Mouse (Mus musculus) heart, adult 8-10 months (tissue): ENCODE measurements at regions not wholly inside any gene's neighbourhood (a gene's known extent, or its start where the extent isn't known, plus 50 kb on each side); places are given as distances from the start of the nearest gene placed in this dataset.

Experiments used
- DNase-seq: peaks from one replicate; pipeline ENCODE4 v3.0.0; 2022; ENCODE audit warnings: low spot score

DNA sequence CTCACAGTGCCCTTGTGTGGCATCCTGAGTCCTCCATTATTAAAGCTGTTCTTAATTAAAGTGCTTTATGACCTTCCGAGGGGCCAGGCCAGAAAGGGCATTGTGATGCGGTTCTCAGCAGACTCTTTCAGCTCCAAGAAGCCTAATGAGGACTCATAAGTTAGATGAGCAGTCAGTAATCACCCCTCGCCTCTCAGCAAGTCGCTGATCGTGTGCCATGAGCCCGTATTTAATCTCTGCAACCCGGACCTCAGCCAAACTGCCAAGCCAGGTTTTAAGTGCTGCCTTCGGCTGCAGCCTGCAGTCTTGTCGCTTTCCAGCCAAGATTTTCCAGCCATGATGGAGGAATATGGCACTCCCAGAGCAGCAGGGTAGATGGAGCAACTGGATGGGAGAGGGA, 56.1 kb upstream of the Rbfox1 start:
- no peak for DNase-seq

DNA sequence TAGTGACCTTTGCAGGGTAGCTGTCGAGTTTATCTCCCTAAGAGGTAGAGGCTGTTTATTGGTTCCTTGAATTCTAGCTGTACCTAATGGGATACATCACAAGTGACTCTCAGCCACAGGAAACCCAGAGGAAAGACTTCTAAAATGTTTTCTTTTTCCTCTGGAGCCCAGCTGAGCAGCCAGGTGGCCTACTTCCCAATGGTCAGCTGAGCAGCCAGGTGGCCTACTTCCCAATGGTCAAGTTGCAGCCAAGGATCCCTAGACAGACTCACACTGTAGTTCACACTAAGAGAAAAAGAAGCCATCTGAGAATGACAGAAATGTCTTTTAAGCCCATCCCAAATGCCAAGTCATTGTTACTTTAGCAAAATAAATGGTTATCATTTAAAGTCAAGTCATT, 61.8 kb upstream of the Rbfox1 start:
- DNase-seq = no peak

DNA sequence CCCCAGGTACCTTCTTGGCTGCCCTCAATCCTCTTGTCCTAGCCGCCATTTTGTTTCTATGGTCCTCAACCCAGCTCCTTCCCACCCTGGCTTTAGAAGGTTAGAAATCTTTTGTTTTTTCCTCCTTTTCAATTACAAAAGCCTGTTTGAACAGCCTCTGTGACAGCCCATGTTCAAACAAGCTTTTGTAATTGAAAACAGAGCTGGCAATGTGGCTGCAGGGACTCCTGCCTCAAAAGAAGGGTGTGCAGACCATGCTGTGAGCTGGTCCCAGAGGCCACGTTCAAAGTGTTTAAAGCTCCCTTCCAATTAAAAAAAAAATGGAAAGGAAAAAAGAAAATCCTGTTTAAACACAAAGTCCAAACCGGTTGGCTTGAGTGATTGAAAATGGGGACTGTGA, 68.0 kb upstream of the Rbfox1 start:
- DNase-seq = no peak

DNA sequence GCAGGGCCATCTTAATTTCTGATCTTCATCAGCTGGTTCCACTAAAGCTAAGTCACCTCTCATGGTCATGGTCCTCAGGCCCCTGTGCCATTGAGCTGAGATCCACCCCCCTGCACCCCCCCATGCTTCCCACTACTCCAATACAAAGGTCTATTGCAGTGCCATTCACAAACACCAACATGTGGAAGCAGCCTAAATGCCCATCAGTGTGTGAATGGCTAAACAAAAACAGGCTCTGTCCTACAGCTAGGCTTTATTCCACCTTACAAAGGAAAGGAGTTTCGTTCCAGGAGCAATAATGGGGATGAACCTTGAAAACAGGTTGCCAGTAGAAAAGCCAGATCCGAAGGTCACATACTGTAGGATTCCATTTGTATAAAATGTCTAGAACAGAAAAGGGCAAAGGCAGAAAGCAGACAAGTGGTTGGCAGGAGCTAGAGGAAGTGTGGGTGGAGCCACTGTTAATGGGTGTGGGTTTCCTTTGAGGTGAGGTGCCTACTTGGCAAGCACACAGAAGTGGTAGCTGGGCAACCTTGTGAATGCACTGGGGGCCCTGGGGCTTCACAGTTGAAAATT, 72.8 kb upstream of the Rbfox1 start:
- no peak for DNase-seq

DNA sequence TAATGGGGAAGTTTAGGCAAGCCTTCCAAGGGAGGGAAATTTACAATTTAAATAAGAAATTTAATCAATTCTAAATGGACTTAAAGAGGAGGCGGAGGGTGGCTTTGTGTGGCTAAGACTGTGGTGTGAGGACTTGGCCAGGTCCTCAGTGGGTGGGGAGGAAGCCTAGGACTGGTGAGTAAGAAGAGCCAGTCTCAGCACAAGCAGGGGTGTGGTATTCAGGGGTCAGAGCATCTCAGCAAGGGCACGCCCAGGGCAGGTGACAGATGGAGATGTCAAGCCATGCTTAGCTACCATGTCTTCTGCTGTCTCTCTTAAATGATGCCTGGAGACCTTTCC, 73.5 kb upstream of the Rbfox1 start:
- DNase-seq = no peak

DNA sequence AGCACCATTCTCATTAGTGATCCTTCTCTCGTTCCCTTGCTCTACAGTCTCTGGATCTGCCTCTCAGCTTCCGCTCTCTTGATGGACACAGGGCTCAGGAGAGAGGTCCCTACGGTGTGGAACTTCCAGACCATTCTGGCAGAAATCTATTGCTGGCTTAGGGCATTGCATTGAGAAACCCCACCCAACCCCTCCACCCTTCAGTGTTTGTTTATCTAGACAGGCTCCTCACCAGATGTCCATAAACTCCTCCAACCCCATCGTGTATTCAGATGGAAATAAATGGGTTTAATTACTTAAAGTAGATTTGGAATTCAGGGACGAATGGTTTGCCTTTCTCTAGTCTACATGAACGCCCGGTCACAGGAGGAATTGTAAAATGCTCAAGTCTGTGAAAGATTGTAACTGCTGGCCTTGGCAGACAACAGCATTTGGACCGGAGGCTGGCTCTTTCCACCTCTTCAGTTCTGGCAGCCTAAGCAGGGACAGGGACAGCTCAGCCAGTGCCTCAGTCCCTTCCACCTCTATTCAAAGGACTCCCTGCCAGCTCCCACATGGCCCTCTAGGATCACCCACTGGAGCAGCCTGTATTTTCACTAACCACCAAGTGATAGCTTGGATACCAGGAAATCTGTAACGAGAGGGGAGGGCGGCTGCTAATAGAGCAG, 74.0 kb upstream of the Rbfox1 start:
- peak; percentile 14 for DNase-seq

DNA sequence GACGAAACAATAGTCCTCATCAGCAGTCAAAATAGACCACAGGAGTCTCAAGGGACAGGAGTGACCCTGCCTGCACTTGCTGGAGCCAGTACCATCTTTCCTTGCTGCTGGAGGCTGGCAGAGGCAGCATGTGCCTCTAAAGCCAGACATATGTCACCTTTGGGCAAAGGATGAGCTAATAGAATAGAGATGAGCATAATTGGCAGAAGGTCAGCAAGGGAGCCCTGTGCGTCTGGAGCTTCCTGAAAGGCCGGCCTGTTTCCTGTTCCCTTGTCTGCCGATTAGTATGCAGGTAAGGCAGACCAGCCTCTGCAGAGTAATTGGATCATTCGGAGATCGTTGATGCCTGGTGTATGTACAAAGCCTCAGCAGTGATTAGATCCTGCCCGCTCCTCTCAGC, 87.0 kb upstream of the Rbfox1 start:
- no peak for DNase-seq

DNA sequence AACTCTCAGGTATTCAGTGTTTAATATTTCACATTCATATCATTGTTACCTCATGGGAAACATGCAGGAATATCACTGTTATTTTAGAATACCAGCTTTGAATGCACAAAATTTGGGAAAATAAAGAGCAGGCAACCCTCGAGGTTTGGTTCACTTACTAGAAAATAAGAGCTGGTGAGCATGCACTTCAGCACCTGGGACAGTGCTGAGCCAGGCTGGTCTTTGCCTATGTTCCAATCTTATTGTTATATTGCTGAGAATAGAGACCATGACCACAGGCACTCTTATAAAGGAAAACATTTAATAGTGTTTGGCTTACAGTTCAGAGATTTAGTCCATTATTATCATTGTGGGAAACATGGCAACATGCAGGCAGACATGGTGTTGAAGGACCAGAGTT, 92.9 kb upstream of the Rbfox1 start:
- no peak for DNase-seq

DNA sequence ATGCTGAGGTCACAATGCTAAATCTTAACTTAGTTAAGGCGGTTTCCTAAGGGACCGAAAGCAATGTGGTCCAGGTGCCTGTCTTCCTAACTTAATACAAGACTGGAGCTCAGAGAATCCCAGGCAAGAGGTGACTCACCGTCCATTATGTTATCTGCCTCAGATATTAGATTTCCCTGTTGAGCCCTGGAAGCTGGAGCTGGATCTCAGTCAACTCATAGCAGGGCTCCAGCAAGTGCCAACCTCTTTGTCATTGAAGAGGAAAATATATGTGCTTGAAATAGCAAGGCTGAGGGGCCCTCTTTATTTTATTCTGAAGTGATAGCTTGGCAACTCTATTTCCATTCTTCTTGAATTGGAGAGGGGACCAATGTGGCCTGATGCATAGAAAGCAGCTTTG, 95.0 kb upstream of the Rbfox1 start:
- DNase-seq = no peak

DNA sequence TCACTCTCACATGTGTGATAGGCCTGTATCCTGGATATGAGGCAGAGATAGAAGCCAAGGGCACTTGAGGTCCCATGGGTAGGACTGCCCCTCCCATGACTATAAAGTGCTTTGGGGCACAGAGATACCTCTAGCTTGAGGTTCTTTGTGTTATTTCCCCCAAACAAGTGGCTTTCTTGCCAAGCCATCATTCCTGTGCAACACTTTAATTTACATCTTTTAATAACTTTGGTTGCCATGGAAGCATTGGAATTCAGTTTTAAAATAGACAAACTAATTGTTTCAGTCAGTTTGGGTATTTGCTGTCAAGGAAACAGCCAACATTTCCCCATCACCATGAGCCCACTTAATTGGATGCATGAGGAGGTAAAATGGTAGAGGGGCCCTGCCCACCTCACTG, 97.9 kb upstream of the Rbfox1 start:
- DNase-seq = no peak

DNA sequence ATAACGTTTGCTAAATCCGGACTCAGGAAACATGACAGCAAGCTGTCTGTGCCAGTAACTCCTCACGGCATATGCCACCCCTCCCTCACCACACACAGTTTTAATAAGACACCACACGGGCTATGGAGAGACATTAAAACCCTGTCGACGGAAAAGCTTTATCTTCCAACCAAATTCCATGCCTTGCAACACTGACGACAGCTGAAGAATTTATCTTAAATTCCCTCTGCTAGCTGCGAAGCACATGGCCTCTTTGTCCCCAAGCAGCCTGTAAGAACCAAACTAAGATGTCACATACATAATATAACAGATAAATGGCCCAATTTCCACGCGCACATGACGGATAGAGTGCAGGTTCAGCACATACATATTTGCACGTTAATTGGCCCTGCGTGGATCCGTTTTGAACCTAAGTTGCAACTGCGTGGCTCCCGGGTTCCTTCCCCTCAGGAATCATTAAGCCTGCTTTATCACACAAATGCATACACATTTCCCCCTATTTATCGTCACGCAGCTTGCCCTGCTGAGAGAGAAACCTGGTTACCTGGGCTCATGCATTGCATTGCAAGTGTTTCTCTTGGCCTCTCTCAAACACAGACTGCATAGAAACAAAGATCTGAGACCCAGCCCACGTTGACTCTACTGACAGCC, 118.3 kb upstream of the Rbfox1 start:
- DNase-seq = no peak

DNA sequence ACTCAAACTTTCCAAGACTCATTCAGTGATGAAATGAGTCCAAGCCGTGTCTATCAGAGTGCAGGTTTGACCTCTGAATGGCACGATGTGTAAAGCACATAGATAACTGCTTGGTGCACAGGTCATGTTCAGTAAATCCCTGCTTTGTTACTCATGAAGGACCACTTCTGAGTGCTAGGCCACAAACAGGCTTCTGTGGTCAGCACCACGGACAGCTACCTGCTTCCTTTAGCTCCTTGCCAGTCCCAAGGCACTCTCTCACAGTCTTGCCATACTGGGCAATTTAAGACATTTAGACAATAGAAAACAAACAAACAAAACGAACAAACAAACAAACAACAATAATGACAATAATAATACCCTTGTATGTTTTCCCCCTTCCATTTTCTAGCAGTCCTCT, 120.0 kb upstream of the Rbfox1 start:
- no peak for DNase-seq

DNA sequence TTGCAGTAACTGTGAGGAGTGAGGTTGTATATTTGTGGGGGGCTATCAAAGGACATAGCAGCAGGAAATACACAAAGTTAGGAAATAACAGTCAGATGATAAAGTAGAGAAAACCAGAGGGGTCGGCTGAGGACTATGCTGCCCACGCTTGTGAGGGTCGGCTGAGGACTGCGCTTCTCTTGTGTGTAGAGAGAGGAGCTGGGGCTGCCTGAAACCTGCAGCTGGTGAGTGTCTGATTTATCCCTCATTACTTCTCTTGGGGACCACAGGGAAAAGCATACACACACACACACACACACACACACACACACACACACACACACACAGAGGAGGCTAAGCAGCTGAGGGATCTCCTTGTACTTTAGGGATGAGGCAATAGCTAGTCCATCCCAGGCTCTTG, 124.3 kb upstream of the Rbfox1 start:
- DNase-seq = no peak

DNA sequence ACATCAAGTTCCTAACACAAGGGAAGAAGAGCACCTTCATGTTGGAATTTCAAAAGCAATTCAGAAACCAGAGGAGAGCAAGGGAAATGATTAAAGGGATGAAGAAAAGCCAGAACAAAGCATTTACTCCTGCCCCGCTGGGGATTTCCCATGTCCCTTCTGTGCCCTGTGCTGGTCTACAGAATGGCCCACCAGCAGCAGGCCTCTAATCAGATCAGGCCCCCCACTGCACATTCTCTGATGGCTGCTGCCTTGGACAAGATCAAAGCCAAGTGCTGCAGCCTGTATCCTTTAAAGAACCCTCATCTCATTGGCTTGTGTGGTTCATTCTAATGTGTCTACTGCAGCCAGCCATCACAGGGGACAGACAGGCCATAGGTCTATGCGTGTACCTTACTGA, 126.1 kb upstream of the Rbfox1 start:
- DNase-seq = no peak

DNA sequence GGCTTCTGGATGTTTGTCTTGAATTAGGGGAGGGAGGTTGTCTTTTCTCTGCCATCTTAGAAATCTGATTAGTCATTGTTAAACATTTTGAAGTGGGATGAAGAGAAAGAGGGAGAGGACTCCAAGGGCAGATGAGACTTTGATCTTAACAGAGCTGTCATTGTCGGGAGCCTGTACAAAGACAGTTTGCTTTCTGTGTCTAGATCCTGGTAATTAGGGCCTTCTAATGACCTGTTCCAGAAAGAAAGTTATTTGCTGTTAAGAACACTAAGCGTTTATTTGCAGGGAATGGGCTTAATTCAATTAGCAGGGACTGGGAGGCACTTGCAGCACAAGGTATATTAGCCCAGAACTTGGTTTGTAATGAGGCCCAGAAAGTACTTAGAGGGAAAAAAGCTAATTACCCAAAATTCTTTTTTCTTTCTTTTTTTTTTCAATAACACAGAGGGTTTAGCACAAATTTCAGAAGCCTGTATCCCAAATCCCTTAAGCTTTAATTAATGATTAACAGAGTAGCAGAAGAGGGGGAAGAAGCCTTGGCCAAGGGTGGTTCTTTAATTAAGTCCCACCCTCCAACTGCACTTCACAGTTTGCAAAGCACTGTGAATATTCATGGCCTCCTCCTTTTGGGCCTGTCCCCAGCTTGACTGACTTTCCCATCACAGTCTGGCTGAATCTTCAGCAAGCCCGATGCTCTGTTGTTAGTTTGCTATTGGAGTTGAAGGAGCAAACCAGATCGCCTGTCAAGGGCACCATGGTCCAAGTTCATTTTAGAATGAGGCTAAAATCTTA, 142.2 kb upstream of the Rbfox1 start:
- no peak for DNase-seq

DNA sequence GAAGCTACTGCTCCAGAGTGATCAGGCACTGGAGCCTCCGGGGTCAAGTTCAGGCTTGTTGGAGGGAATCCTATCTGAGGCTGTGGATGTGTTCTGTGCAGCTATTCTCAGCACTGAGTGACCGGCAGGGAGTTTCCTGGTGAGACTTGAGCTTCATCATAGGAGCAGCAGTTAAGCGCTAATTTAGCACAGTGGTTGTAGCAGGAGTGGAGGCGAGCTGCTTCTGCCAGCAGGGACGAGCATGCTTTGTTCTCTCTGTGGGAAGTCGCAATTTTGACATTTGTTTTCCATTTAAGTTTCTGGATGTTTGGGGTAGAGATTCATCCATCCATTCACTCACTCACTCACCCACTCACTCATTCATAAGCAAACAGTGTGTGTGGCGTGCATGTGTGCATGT, 144.4 kb upstream of the Rbfox1 start:
- DNase-seq = no peak

DNA sequence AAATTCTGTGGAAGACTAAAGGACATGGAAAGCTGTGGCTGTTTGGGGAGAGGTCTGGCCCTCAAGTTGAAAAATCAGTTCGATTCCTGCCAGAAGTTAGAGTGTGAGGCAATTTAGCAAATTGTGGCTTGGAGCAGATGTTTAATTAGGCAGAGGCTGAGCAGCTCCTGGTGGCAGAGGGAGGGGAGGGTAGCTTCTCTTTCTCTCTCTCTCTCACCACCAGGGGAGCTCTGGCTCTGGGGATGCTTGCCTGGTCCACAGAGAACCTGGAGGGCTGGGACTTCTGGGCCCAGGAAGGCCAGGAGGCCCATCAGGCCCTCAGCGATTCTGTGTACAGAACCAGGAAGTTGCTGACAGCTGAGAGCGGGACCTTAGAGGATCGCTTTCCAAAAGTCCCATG, 151.5 kb upstream of the Rbfox1 start:
- DNase-seq = no peak

DNA sequence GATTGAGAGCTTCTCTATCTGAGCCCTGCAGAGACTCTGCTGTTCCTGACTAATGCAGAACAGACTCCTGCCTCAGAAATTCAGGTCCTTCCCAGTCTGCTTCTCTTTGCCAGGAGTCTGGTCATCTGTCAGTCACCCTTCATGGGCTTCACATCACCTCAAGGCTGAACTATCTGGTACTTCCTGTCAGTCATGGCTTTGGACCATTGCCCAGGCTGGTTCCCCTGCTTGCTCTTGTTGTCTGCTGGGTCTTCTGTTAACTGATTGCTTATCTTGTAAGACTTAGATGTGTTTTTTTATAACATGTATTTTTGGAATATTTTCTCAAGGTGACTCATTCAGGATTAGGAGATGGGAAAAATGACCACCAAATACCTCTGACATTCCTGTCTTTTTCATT, 162.6 kb upstream of the Rbfox1 start:
- no peak for DNase-seq

DNA sequence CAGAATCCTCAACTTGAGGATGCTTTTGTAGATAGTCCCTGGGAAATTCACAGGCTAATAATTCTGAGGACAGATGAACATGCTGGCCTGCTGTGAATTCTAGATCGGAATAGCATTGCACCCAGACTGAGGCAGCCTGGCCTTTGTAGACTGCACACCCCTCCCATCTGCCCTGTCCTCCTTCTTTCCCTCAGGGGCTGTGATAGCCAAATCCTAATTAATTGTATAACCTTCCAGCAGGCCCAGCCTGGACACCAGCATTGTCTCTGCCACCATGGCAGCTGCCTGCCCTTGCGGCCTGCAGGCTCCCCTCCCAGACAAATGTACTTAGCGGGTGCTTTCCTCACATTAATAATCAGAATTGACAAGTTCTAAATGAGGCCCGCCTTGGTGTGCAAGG, 171.7 kb upstream of the Rbfox1 start:
- DNase-seq = no peak

DNA sequence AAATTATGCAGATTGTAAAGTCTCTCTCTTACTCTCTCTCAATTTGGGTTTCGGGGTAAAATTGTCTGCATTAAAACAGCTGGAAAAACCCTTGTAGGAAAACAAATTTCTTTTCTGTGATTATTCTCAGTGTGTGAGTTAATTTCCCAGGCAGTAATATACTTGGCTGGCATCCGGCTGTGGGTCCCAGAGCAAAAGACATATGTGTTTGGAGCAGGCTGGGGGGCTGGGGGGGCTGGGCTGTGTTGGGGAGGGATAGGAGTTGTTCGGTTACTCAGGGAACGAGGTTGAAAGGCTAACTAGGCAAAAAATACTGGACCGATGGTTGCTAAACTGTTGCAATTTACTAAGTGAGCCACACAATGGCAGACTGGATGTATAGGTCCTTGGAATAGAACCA, 175.3 kb upstream of the Rbfox1 start:
- no peak for DNase-seq

DNA sequence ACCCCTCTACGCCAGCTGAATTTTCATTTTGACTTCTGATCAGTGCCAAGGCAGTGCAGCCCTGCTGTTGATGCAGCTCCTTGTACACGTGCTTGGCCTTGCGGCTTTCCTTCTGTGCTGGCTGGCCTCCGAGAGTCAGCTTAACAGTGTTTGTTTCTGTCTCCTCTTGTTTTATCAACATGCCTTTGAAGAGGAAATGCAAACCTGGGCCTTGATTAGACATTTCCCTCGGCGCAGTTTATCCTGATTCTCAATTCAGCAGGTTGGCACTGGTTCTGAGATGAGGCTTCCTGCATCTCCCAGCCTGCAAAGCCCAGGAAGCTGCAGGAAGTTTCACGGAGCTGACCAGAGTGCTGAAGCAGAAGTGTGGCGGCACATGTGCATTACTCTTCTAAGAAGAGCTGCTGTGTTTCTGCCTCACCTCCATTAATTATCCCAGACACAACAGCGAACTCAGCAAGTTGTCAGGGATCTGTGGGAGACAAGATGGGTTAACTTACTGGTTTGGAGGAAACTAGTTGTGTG, 184.4 kb upstream of the Rbfox1 start:
- no peak for DNase-seq

DNA sequence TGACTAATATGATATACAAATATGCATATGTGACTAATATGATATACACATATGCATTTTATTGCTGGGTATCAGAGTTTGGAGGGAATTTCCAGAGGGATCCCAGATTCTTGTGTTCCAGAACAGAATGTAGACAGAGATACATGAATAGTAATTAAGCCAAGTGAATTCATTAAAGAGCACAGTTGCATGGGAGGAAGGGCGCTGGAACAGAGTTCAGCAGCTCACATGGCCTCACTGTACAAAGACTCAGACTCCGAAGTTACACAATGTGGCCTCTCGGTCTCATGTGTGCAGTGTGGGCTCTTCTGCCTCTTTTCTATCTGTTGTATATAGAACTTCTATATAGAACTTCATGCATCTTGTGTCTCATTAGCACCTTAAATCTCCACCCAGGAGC, 196.8 kb upstream of the Rbfox1 start:
- no peak for DNase-seq
